Mouse (Mus musculus) kidney, postnatal 0 days (tissue): Measurements from ENCODE around the gene Dpep2nb. TPM values are rescaled to one million over a fixed set of nuclear protein-coding genes. Genes with fewer than 3 reads are reported as not detected.
A peak's percentile ranks its signal among the peaks of the same experiment; 100 is the strongest.
"Not testable (repeated sequence)": the region's sequence is repeated elsewhere in the genome, so short reads cannot be mapped to it uniquely, and the experiment has no call there.

Experiments
- ATAC-seq: fragments of 200-750 bp; cut with Nextera tagmentation; replicated peaks from 2 replicates; pipeline ENCODE4 v1.8.0; 2017; ENCODE audit warnings: low read depth, moderate number of reproducible peaks, moderate TSS enrichment, moderate library complexity; ENCODE audit not compliant: low FRiP score
- DNase-seq: peaks from one replicate; pipeline ENCODE4 v3.0.0-alpha.2; 2016; ENCODE audit warnings: low spot score
- H3K27ac ChIP-seq: fragments of 300-500 bp; sonication (generic); 2 replicates; pipeline ENCODE4 v1.5.1; 2014; ENCODE audit warnings: mild to moderate bottlenecking
- H3K27me3 ChIP-seq: fragments of 300-500 bp; sonication (generic); 2 replicates; pipeline ENCODE4 v1.6.1; 2014; ENCODE audit warnings: low read length, mixed read lengths; ENCODE audit not compliant: insufficient read depth
- H3K36me3 ChIP-seq: fragments of 300-500 bp; sonication (generic); 2 replicates; pipeline ENCODE4 v1.6.1; 2014; ENCODE audit warnings: low read length, mixed read lengths; ENCODE audit not compliant: insufficient read depth
- H3K4me1 ChIP-seq: fragments of 300-500 bp; sonication (generic); replicated peaks from 2 replicates; pipeline ENCODE4 v1.6.1; 2014; ENCODE audit warnings: antibody characterized with exemption, low read length, mixed read lengths; ENCODE audit not compliant: insufficient read depth
- H3K4me2 ChIP-seq: fragments of 300-500 bp; sonication (generic); 2 replicates; pipeline ENCODE4 v1.6.1; 2014; ENCODE audit warnings: mild to moderate bottlenecking, low read length, moderate library complexity, mixed read lengths
- H3K4me3 ChIP-seq: fragments of 300-500 bp; sonication (generic); replicated peaks from 2 replicates; pipeline ENCODE4 v1.5.1; 2014; ENCODE audit warnings: low read depth, low read length
- H3K9ac ChIP-seq: fragments of 300-500 bp; sonication (generic); 2 replicates; pipeline ENCODE4 v1.6.1; 2014; ENCODE audit warnings: low read depth, low read length
- H3K9me3 ChIP-seq: fragments of 300-500 bp; sonication (generic); replicated peaks from 2 replicates; pipeline ENCODE4 v1.6.1; 2016; ENCODE audit warnings: low read length, inconsistent platforms, mixed read lengths
- CTCF ChIP-seq: IDR thresholded peaks from 2 replicates; pipeline ENCODE4 v1.5.1; 2016; ENCODE audit warnings: antibody characterized with exemption, low read depth, mild to moderate bottlenecking, moderate library complexity
- WGBS: fragments of 180-500 bp; shearing (Covaris S2); extraction: QIAGEN DNeasy Blood & Tissue Kit; methylation state at CpG from one replicate; pipeline ENCODE4 v1.1.7; 2014; 5-methylcytosine and 5-hydroxymethylcytosine counted together
- polyA plus RNA-seq: library from polyadenylated mRNA; unstranded; fragments of >200 nt; fragmentation: Nextera tagmentation; extraction: Ambion mirVana; gene quantifications from 2 replicates; pipeline ENCODE4 v1.2.1, GENCODE M21; 2015

The Dpep2nb gene
- polyA plus RNA-seq, 1 experiment from 2014 or later: not detected

GRCm38 (mm10) chr8:106010748-106011642 lies 5.2 kb upstream of the Dpep2nb start:
- 0 out of 2 replicates have a peak, but pooled peaks cover 4% of the 10 kb centered on the region for H3K36me3 ChIP-seq
- peak overlapping the region; percentile 73 for H3K4me2 ChIP-seq
- H3K9ac ChIP-seq: peak overlapping the region; percentile 86
- peak overlapping the region; percentile 78 for H3K4me3 ChIP-seq
- under 1% methylated on average over 74 of the region's 74 CpGs for WGBS
- ATAC-seq: peak; percentile 93
- no peaks in the 10 kb centered on the region for H3K9me3 ChIP-seq
- no peak for TF ChIP-seq CTCF
- H3K27me3 ChIP-seq: no peaks in the 10 kb centered on the region
- peak overlapping the region; percentile 66 for H3K27ac ChIP-seq
- peaks cover 8% of the 10 kb centered on the region; the same call in 1 of the 2 replicates for H3K4me1 ChIP-seq
- DNase-seq: peak; percentile 97

DNA sequence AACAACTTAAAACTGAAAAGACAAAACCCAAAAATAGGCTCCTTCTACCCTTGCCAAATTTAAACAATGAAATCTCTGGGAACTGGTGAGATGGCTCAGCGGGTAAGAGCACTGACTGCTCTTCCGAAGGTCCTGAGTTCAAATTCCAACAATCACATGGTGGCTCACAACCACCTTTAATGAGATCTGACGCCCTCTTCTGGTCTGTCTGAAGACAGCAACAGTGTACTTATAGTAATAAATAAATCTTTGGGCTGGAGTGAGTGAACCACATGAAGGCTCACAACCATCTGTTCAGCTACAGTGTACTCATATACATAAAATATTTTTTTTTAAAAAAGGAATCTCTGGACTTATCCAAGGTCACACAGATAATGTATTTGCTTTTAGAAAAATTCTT lies 2.1 kb upstream of the Dpep2nb start:
- H3K9ac ChIP-seq, H3K9me3 ChIP-seq, H3K4me2 ChIP-seq, DNase-seq, H3K4me3 ChIP-seq, ATAC-seq, H3K4me1 ChIP-seq, H3K27ac ChIP-seq, H3K27me3 ChIP-seq, H3K36me3 ChIP-seq: not testable (repeated sequence)
- 72% methylated on average over 3 of the region's 3 CpGs for WGBS
- TF ChIP-seq CTCF: peak; percentile 35; the same call in 1 of the 2 replicates

GRCm38 (mm10) chr8:106007135-106007534 lies 1.4 kb upstream of the Dpep2nb start:
- ATAC-seq: no peak
- no peaks in the 10 kb centered on the region for H3K9me3 ChIP-seq
- peaks cover 8% of the 10 kb centered on the region; the same call in 1 of the 2 replicates for H3K4me1 ChIP-seq
- H3K9ac ChIP-seq: no peak overlapping the region
- no peak overlapping the region for H3K4me3 ChIP-seq
- H3K27me3 ChIP-seq: no peaks in the 10 kb centered on the region
- WGBS: 84% methylated on average over 3 of the region's 3 CpGs
- H3K27ac ChIP-seq: no peak overlapping the region
- no peak for DNase-seq
- 0 out of 2 replicates have a peak, but pooled peaks cover 4% of the 10 kb centered on the region for H3K36me3 ChIP-seq
- H3K4me2 ChIP-seq: no peak overlapping the region
- TF ChIP-seq CTCF: no peak

DNA sequence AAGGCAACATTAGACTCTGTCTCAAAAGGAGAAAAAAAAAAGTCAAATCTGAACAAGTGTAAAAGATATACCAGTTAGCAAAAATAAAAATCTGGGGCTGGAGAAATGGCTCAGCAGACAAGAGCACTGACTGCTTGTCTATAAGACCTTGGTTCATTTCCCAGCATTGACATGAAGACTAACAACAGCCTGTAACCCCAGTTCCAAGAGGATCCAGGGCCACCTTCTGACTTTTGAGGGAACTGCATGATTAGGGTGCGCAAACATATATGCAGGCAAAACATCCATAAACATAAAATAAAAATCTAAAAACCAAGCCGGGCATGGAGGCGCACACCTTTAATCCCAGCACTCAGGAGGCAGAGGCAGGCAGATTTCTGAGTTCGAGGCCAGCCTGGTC lies 638 bp upstream of the Dpep2nb start:
- 84% methylated on average over 4 of the region's 4 CpGs for WGBS
- Histone ChIP-seq H3K27me3 (no peaks in the 10 kb centered on the region), H3K36me3 (0 out of 2 replicates have a peak, but pooled peaks cover 4% of the 10 kb centered on the region), H3K4me1 (peaks cover 8% of the 10 kb centered on the region; the same call in 1 of the 2 replicates), H3K9ac (no peak overlapping the region), H3K4me2 (no peak overlapping the region), H3K4me3 (no peak overlapping the region), H3K9me3 (no peaks in the 10 kb centered on the region), H3K27ac (no peak overlapping the region)
- DNase-seq: peak; percentile 7
- ATAC-seq: no peak
- peak; percentile 42; the same call in 1 of the 2 replicates for TF ChIP-seq CTCF

GRCm38 (mm10) chr8:106004538-106005207 lies 1.1 kb downstream of the Dpep2nb start:
- ATAC-seq (no peak), DNase-seq (no peak)
- no peak overlapping the region for H3K4me2 ChIP-seq
- no peaks in the 10 kb centered on the region for H3K4me1 ChIP-seq
- 0 out of 2 replicates have a peak, but pooled peaks cover 4% of the 10 kb centered on the region for H3K36me3 ChIP-seq
- no peak for TF ChIP-seq CTCF
- 80% methylated on average over 8 of the region's 8 CpGs for WGBS
- H3K9ac ChIP-seq: no peak overlapping the region
- no peaks in the 10 kb centered on the region for H3K9me3 ChIP-seq
- H3K27me3 ChIP-seq: no peaks in the 10 kb centered on the region
- H3K4me3 ChIP-seq: no peak overlapping the region
- no peak overlapping the region for H3K27ac ChIP-seq

DNA sequence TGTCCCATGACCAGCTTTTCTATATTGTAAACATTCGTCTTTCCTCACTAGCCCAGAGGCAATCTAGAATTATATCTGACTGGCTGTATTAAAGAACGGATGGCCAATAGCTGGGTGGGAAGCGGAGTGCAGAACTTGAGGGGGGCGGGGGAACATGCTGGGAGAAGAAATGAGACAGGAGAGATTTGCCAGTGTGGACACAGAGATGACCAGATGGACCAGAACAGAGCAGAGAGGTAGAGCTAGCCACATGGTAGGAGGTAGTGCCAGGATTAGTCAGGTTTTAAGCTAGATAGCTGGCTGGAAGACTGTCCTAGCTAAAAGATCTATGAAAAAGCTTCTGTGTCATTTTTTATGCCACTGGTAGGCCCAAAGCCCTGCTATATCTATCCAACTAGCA lies 3.9 kb downstream of the Dpep2nb start:
- H3K4me3 ChIP-seq: no peak overlapping the region
- no peaks in the 10 kb centered on the region for H3K27me3 ChIP-seq
- WGBS: 80% methylated on average over 4 of the region's 4 CpGs
- no peak for TF ChIP-seq CTCF
- H3K9me3 ChIP-seq: no peaks in the 10 kb centered on the region
- no peak overlapping the region for H3K4me2 ChIP-seq
- H3K27ac ChIP-seq: no peak overlapping the region
- H3K9ac ChIP-seq: no peak overlapping the region
- DNase-seq: no peak
- H3K36me3 ChIP-seq: no peaks in the 10 kb centered on the region
- ATAC-seq: no peak
- H3K4me1 ChIP-seq: no peaks in the 10 kb centered on the region
